Mouse (Mus musculus): Measurements from ENCODE around the gene Mprip. TPM values are rescaled to one million over a fixed set of nuclear protein-coding genes. Genes with fewer than 3 reads are reported as not detected.

The Mprip gene
- polyA plus RNA-seq, 1 experiment from 2014 or later, result 64.7 TPM

DNA sequence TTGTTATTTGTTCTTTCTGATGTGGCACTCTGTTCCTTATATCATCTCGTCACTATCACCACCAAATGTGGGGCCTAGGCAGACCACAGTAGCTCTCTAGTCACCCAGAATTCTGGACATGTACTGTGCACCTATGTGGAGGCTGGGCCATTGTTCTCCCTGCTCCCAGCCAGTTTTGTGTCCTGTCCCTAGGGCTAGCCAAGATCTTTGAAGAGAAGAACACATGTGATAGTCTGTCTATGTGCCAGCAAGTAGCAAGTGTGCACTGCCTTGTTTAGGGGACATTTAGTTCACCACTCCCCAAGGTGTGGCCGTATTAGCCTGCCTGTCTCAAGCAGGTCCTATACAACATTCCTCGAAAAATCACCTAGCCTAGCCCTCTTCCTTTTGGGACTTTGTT is 87.9 kb downstream of the Mprip start:
- no peaks in the 10 kb centered on the region for H3K4me1 ChIP-seq (ENCODE audit: control insufficient read depth in 2 of 2, insufficient read depth in 2 of 2, low read length in 2 of 2)
- no peaks in the 10 kb centered on the region for H3K27me3 ChIP-seq (ENCODE audit: control insufficient read depth, insufficient read depth, low read length)
- no peak overlapping the region for H3K4me2 ChIP-seq (ENCODE audit: low read length)
- peaks cover 82% of the 10 kb centered on the region for H3K36me3 ChIP-seq (ENCODE audit: control insufficient read depth, insufficient read depth, low read length)
- WGBS, result 88% methylated on average over 3 of the region's 3 CpGs
- H3K27ac ChIP-seq (replicated peaks in 1 of 2; ENCODE audit: control insufficient read depth in 1 of 2, insufficient read depth in 1 of 2, low read depth in 2 of 2, low read length in 2 of 2), result no peak overlapping the region
- no peak overlapping the region for H3K4me3 ChIP-seq (ENCODE audit: control insufficient read depth in 1 of 2, insufficient read depth in 1 of 2, low read depth in 1 of 2, low read length in 2 of 2)
- no peak overlapping the region for H3K9ac ChIP-seq (ENCODE audit: low read length)
- no peaks in the 10 kb centered on the region for H3K9me3 ChIP-seq (ENCODE audit: control insufficient read depth, low read length)
- ATAC-seq (ENCODE audit: insufficient number of reproducible peaks, insufficient read depth, low FRiP score, low read depth), result no peak

DNA sequence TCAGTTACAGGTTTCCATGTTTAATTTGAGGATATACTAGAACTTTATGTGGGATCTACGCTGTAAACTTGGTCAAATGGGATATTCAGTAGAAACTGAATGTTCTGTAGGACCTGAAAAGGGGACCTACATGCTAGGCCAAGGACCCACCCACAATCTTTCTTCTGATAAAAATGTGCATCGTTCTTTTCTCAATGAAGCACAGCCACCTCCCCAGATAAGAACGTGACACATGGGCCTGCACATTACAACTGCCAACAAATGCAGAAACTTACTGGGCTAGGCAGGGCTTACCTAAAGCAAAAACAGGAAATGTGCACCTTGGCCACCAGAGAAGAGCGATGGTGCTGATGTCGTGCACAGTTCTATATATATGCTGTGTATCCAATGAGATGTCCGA is 93.4 kb downstream of the Mprip start:
- H3K4me3 ChIP-seq (ENCODE audit: control insufficient read depth in 1 of 2, insufficient read depth in 1 of 2, low read depth in 1 of 2, low read length in 2 of 2), result no peak overlapping the region
- H3K27me3 ChIP-seq (ENCODE audit: control insufficient read depth, insufficient read depth, low read length), result no peaks in the 10 kb centered on the region
- no peak overlapping the region for H3K9ac ChIP-seq (ENCODE audit: low read length)
- peaks cover 16 to 22% of the 10 kb centered on the region in 2 experiments for H3K4me1 ChIP-seq (ENCODE audit: control insufficient read depth in 2 of 2, insufficient read depth in 2 of 2, low read length in 2 of 2)
- H3K4me2 ChIP-seq (ENCODE audit: low read length), result no peak overlapping the region
- peaks cover 99% of the 10 kb centered on the region for H3K36me3 ChIP-seq (ENCODE audit: control insufficient read depth, insufficient read depth, low read length)
- H3K27ac ChIP-seq (replicated peaks in 1 of 2; ENCODE audit: control insufficient read depth in 1 of 2, insufficient read depth in 1 of 2, low read depth in 2 of 2, low read length in 2 of 2), result no peak overlapping the region
- ATAC-seq (ENCODE audit: insufficient number of reproducible peaks, insufficient read depth, low FRiP score, low read depth), result no peak
- 88% methylated on average over 6 of the region's 6 CpGs for WGBS
- H3K9me3 ChIP-seq (ENCODE audit: control insufficient read depth, low read length), result no peaks in the 10 kb centered on the region

DNA sequence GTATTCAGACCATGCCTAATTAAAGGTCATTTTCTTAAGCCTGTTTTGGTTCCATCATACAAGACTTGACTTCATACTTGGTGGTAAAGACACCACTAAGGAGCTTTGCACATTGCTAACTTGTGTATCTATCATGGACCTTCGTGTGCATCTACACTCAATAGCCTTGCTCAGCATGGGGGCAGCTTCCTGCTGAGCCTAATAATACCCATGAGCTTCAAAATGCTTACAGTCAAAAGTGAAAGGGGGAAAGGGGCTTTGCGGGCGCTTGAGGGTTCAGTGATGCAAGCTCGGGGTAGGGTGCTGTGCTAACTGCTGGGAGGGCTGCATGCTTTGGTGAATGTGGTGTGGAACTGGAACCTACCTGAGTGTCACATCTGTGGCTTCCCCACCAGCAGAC is 95.2 kb downstream of the Mprip start:
- peaks cover 20 to 27% of the 10 kb centered on the region in 2 experiments for H3K4me1 ChIP-seq (ENCODE audit: control insufficient read depth in 2 of 2, insufficient read depth in 2 of 2, low read length in 2 of 2)
- ATAC-seq (ENCODE audit: insufficient number of reproducible peaks, insufficient read depth, low FRiP score, low read depth), result no peak
- H3K27ac ChIP-seq (replicated peaks in 1 of 2; ENCODE audit: control insufficient read depth in 1 of 2, insufficient read depth in 1 of 2, low read depth in 2 of 2, low read length in 2 of 2), result no peak overlapping the region
- H3K9me3 ChIP-seq (ENCODE audit: control insufficient read depth, low read length), result no peaks in the 10 kb centered on the region
- no peaks in the 10 kb centered on the region for H3K27me3 ChIP-seq (ENCODE audit: control insufficient read depth, insufficient read depth, low read length)
- 85% methylated on average over 4 of the region's 4 CpGs for WGBS
- H3K4me3 ChIP-seq (ENCODE audit: control insufficient read depth in 1 of 2, insufficient read depth in 1 of 2, low read depth in 1 of 2, low read length in 2 of 2), result no peak overlapping the region
- peaks cover 99% of the 10 kb centered on the region for H3K36me3 ChIP-seq (ENCODE audit: control insufficient read depth, insufficient read depth, low read length)
- no peak overlapping the region for H3K4me2 ChIP-seq (ENCODE audit: low read length)
- H3K9ac ChIP-seq (ENCODE audit: low read length), result no peak overlapping the region

DNA sequence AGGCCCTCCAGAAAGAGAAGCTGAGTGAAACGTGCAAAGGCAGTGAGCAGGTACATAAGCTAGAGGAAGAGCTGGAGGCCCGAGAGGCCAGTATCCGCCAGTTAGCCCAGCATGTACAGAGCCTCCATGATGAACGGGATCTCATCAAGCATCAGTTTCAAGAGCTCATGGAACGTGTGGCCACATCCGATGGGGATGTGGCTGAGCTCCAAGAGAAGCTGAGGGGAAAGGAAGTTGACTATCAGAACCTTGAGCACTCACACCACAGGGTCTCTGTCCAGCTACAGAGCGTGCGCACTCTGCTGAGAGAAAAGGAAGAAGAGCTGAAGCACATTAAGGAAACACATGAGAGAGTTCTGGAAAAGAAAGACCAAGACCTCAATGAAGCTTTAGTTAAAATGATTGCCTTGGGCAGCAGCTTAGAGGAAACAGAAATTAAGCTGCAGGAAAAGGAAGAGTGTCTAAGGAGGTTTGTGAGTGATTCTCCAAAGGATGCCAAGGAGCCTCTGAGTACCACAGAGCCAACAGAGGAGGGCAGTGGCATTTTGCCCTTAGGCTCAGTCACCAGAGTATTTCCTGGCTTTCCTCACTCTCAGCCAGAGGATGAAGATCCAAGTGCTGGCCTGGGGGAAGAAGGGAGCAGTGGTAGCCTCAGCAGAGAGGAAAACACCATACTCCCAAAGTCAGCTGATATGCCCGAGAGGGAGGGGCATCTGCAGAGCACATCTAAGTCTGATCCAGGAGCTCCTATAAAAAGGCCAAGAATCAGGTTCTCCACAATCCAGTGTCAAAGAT is 97.3 kb downstream of the Mprip start:
- H3K4me3 ChIP-seq (ENCODE audit: control insufficient read depth in 1 of 2, insufficient read depth in 1 of 2, low read depth in 1 of 2, low read length in 2 of 2), result no peak overlapping the region
- peak overlapping the region; percentile 63 to 73; a peak in 3 of 4 replicates for H3K27ac ChIP-seq (replicated peaks in 1 of 2; ENCODE audit: control insufficient read depth in 1 of 2, insufficient read depth in 1 of 2, low read depth in 2 of 2, low read length in 2 of 2)
- H3K27me3 ChIP-seq (ENCODE audit: control insufficient read depth, insufficient read depth, low read length), result no peaks in the 10 kb centered on the region
- H3K9me3 ChIP-seq (ENCODE audit: control insufficient read depth, low read length), result no peaks in the 10 kb centered on the region
- peaks cover 99% of the 10 kb centered on the region for H3K36me3 ChIP-seq (ENCODE audit: control insufficient read depth, insufficient read depth, low read length)
- WGBS, result 67% methylated on average over 9 of the region's 9 CpGs
- peak overlapping the region; percentile 37; the same call in 1 of the 2 replicates for H3K4me2 ChIP-seq (ENCODE audit: low read length)
- peaks cover 20 to 27% of the 10 kb centered on the region in 2 experiments for H3K4me1 ChIP-seq (ENCODE audit: control insufficient read depth in 2 of 2, insufficient read depth in 2 of 2, low read length in 2 of 2)
- peak overlapping the region; percentile 14; the same call in 1 of the 2 replicates for H3K9ac ChIP-seq (ENCODE audit: low read length)
- no peak for ATAC-seq (ENCODE audit: insufficient number of reproducible peaks, insufficient read depth, low FRiP score, low read depth)

DNA sequence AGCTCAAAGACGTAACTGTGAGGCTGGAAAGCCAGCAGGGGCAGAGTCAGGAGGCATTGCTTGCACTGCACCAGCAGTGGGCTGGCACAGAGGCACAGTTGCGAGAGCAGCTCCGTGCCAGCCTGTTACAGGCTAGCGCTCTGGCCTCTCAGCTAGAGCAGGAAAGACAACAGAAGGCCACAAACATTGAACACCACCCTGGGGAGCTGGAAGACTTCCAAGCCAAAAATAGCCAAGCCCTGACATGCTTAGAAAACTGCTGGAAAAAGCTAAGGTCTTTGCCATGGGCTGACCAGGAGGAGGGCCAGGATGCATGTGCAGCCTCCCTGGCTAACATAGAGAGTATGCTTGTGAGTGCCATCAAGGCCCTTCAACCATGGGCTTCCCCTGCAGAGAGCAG is 98.1 kb downstream of the Mprip start:
- ATAC-seq (ENCODE audit: insufficient number of reproducible peaks, insufficient read depth, low FRiP score, low read depth), result peak; percentile 36; the same call in 1 of the 2 replicates
- H3K9ac ChIP-seq (ENCODE audit: low read length), result peak overlapping the region; percentile 14; the same call in 1 of the 2 replicates
- H3K9me3 ChIP-seq (ENCODE audit: control insufficient read depth, low read length), result no peaks in the 10 kb centered on the region
- 16% methylated on average over 4 of the region's 4 CpGs for WGBS
- H3K36me3 ChIP-seq (ENCODE audit: control insufficient read depth, insufficient read depth, low read length), result peaks cover 99% of the 10 kb centered on the region
- H3K4me1 ChIP-seq (ENCODE audit: control insufficient read depth in 2 of 2, insufficient read depth in 2 of 2, low read length in 2 of 2), result peaks cover 20 to 27% of the 10 kb centered on the region in 2 experiments
- no peaks in the 10 kb centered on the region for H3K27me3 ChIP-seq (ENCODE audit: control insufficient read depth, insufficient read depth, low read length)
- H3K27ac ChIP-seq (replicated peaks in 1 of 2; ENCODE audit: control insufficient read depth in 1 of 2, insufficient read depth in 1 of 2, low read depth in 2 of 2, low read length in 2 of 2), result peak overlapping the region; percentile 70 to 73
- peak overlapping the region; percentile 37 for H3K4me2 ChIP-seq (ENCODE audit: low read length)
- H3K4me3 ChIP-seq (ENCODE audit: control insufficient read depth in 1 of 2, insufficient read depth in 1 of 2, low read depth in 1 of 2, low read length in 2 of 2), result no peak overlapping the region

DNA sequence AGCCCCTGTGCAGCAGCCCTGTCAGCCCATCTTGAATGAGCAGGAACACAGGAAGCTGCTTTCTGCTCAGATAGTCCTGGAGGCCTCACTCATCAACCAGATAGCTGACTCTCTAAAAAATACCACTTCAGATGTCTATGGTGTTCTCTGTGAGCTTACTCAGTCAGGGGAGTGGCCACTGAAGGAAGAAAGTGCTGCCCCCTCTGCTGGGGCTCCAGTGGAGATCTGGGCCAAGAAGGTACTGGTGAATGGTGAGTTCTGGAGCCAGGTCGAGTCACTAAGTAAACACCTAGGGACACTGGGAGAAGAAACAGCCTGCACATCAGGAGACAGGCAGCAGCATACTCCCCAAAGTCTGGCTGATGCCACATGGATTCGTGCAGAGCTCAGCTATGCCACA is 98.5 kb downstream of the Mprip start:
- peak overlapping the region; percentile 70 to 73 for H3K27ac ChIP-seq (replicated peaks in 1 of 2; ENCODE audit: control insufficient read depth in 1 of 2, insufficient read depth in 1 of 2, low read depth in 2 of 2, low read length in 2 of 2)
- WGBS, result 77% methylated on average over 2 of the region's 2 CpGs
- peaks cover 99% of the 10 kb centered on the region for H3K36me3 ChIP-seq (ENCODE audit: control insufficient read depth, insufficient read depth, low read length)
- 0 out of 2 replicates have a peak, but pooled peaks have one; percentile 14 for ATAC-seq (ENCODE audit: insufficient number of reproducible peaks, insufficient read depth, low FRiP score, low read depth)
- no peaks in the 10 kb centered on the region for H3K9me3 ChIP-seq (ENCODE audit: control insufficient read depth, low read length)
- no peak overlapping the region for H3K4me3 ChIP-seq (ENCODE audit: control insufficient read depth in 1 of 2, insufficient read depth in 1 of 2, low read depth in 1 of 2, low read length in 2 of 2)
- H3K9ac ChIP-seq (ENCODE audit: low read length), result no peak overlapping the region
- H3K27me3 ChIP-seq (ENCODE audit: control insufficient read depth, insufficient read depth, low read length), result no peaks in the 10 kb centered on the region
- peaks cover 20 to 27% of the 10 kb centered on the region in 2 experiments for H3K4me1 ChIP-seq (ENCODE audit: control insufficient read depth in 2 of 2, insufficient read depth in 2 of 2, low read length in 2 of 2)
- 0 out of 2 replicates have a peak overlapping the region, but pooled peaks have one; percentile 3 for H3K4me2 ChIP-seq (ENCODE audit: low read length)

DNA sequence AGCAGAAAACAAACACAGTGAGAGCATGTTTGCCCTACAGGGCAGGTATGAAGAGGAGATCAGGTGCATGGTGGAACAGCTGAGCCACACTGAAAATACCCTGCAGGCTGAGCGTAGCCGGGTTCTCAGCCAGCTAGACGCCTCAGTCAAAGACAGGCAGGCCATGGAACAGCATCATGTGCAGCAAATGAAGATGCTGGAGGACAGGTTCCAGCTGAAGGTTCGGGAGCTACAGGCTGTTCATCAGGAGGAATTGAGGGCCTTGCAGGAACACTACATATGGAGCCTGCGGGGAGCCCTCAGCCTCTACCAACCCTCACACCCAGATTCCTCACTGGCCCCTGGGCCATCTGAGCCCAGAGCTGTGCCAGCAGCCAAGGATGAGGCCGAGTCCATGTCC is 99.7 kb downstream of the Mprip start:
- Histone ChIP-seq H3K27ac (replicated peaks in 1 of 2; ENCODE audit: control insufficient read depth in 1 of 2, insufficient read depth in 1 of 2, low read depth in 2 of 2, low read length in 2 of 2) (no peak overlapping the region), H3K4me2 (ENCODE audit: low read length) (no peak overlapping the region), H3K9me3 (ENCODE audit: control insufficient read depth, low read length) (no peaks in the 10 kb centered on the region), H3K9ac (ENCODE audit: low read length) (no peak overlapping the region), H3K4me3 (ENCODE audit: control insufficient read depth in 1 of 2, insufficient read depth in 1 of 2, low read depth in 1 of 2, low read length in 2 of 2) (no peak overlapping the region), H3K36me3 (ENCODE audit: control insufficient read depth, insufficient read depth, low read length) (peaks cover 99% of the 10 kb centered on the region), H3K4me1 (ENCODE audit: control insufficient read depth in 2 of 2, insufficient read depth in 2 of 2, low read length in 2 of 2) (peaks cover 20 to 27% of the 10 kb centered on the region in 2 experiments), H3K27me3 (ENCODE audit: control insufficient read depth, insufficient read depth, low read length) (no peaks in the 10 kb centered on the region)
- WGBS, result 97% methylated on average over 6 of the region's 6 CpGs
- ATAC-seq (ENCODE audit: insufficient number of reproducible peaks, insufficient read depth, low FRiP score, low read depth), result no peak
